Mouse (Mus musculus) heart, adult 8-10 months (tissue): ENCODE data around the gene Cpsf2. TPM values are rescaled to one million over a fixed set of nuclear protein-coding genes. Genes with fewer than 3 reads are reported as not detected.

Source experiments
- DNase-seq: peaks from one replicate; pipeline ENCODE4 v3.0.0; 2022; ENCODE audit warnings: low spot score
- total RNA-seq, 4 experiments: library from RNA; stranded (reverse); gene quantifications; 2 replicates each; pipeline ENCODE4 v1.2.4; 2022

The Cpsf2 gene
- total RNA-seq, 4 experiments from 2014 or later, result 10.9 to 13.2 (median 12.1) TPM

DNA sequence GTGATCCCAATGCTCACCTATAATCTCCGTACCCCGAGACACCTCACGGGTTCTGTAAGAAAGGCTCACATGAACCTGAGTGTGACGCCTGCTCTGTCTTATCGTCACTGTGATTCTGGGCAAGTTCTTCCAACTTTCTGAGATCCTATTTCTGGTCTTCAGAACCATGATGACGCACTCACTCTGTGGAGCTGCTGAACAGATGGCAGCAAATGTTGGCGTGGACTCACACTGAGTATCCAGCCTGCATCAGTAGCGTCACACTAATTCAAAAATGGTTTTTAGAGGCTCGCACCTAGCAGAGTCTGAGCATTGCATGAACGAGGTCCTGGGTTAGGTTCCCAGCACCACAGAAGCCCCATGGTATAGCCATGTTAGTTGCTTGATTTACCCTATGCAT, 80.0 kb downstream of the Cpsf2 start:
- DNase-seq, result no peak

Other genes starting within 250 kb of the Cpsf2 start
- gene Fbln5, start 156.9 kb upstream of the Cpsf2 start, total RNA-seq, result 10 to 100 TPM; 19.1 to 22.8 (median 20.8) TPM
- gene Trip11, start 62.7 kb upstream of the Cpsf2 start, total RNA-seq, result 10 to 100 TPM; 33.1 to 40.2 (median 37.6) TPM
- 1 to 10 TPM; 6.8 to 9.8 (median 9.2) TPM for gene Atxn3, start 17.7 kb upstream of the Cpsf2 start, total RNA-seq
- gene Slc24a4, start 152.7 kb downstream of the Cpsf2 start, total RNA-seq, result under 1 TPM; 0.49 to 1.00 (median 0.65) TPM